Mouse (Mus musculus) layer of hippocampus, adult 18-20 months (tissue): ENCODE data around the gene Tspan5. TPM values are rescaled to one million over a fixed set of nuclear protein-coding genes. Genes with fewer than 3 reads are reported as not detected.

Source experiments
- DNase-seq, 2 experiments: peaks; one replicate each; pipeline ENCODE4 v3.0.0; 2022; ENCODE audit warnings: low spot score in 2 of 2
- total RNA-seq, 2 experiments: library from RNA; stranded (reverse); gene quantifications; 2 replicates each; pipeline ENCODE4 v1.2.3; 2021

Gene Tspan5
- total RNA-seq, 2 experiments from 2014 or later, result 197 to 205 TPM

DNA sequence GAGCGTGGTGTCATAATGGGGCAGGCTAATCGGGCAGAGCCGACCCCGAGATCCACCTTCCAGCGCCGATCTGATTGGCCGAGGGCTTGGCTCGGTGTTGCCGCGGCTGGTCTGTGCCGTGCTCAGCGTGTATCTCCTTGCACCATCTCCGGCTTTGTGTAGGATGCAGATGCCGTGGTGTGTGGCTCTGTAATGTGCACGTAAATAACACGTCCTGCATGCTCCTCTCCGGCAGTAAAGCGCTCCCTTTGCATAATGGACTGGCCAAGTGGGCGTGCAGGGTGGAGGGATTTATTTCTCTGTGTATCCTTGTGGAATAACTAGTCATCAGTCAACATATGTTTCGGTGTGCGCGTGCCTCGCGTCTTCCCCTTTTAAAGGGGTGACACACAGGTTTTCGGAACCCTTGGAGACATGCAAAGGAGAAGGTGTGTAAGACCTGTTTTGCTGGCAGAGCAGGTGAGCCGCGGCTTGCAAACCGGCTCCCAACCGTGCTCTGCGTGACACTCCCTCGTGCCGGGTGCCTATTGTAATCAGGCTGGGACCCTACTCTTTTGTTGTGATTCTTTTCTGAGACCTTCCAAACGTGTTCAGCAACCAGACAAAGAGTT, 1.2 kb downstream of the Tspan5 start:
- DNase-seq, result peak; percentile 34 to 76

DNA sequence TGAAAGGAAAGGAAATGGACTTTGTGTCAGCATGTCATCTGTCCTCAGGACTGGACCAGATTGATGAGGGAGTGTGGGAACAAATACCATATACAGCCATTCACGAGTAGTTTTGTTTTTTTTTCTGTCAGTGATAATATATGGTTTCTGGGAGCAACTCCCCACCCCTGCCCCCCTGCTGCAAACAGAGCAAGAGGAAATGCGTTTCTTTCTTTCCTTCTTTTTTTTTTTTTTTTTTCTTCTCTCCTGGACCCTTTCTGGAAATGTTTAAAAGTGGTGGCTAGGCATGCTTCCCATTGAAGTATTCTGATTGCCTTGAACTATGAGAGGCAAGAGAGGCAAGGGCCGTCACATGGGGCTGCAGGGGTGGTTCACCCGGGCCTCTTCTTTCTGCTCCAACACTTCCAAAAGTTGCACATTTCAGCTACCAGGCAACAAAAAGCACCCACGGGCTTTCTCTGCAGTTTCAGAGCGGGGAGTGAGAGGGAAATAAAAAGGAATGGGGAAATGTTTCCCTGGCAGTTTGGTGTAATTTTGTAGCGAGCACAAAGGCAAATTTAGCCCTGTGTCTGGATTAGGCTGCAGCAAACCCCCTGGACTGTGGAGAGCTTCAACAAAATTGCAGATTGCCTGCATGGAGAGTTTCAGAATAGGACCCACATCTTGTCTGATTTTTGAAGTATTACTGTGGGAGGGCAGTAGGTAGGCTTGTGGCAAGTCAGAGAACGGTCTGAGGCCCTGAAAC, 2.2 kb downstream of the Tspan5 start:
- no peak for DNase-seq

DNA sequence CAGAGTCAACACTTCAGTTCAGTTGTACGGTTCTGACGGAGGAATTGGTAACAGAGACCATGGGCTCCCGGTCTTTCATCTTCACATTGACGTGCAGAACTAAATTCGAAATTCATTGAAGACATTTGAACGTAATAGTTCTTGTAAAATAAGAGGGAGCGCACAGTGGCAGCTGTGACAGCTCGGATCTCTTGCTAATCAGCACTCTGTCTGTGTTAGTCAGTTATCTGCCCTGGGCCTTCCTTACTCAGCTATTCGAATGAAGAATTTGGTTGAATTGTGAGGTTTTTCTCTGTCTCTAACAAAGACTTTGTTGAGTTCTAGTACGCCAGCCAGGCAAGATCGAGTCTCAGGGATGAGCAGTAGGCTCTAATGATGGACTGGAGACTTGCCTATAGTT, 3.1 kb downstream of the Tspan5 start:
- DNase-seq, result no peak

GRCm38 (mm10) chr3:138745596-138745995, 3.6 kb downstream of the Tspan5 start:
- no peak for DNase-seq

DNA sequence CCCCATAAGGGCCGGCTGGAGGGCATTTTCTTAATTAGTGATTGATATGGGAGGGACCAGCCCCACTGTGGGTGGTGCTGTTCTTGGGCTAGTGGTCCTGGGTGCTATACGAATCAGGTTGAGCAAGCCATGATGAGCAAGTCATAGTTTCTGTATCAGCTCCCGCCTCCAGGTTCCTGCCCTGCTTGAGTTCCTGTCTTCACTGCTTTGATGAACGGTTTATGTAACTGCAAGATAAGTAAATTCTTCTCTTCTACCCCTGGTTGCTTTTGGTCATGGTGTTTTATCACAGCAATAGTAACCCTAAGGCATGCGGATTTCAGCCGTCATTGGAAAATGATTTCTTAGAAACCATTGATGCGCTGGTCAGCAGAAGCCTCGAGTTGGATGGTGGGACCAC, 4.6 kb downstream of the Tspan5 start:
- DNase-seq, result no peak

DNA sequence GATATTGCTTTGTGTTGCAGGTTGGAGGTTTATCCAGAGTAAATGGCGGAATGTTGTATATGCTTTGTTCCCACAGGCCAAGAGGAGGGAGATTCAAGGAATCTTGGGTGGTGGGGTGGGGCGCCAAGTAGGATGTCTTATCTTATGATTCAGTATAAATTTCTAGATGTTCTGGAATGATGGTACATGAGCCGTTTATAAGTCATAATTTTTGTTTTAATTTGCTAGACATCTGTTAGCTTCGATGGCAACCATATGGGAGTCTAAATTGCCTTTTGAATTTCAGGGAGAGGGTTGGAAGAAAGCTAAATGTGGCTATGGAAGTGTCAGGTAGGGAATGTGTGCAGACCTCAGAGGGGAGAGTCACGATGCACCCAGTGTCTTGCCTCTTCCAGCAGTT, 5.0 kb downstream of the Tspan5 start:
- DNase-seq, result peak in 1 of 2 experiments; percentile 70

GRCm38 (mm10) chr3:138747985-138748384, 6.0 kb downstream of the Tspan5 start:
- DNase-seq, result no peak

DNA sequence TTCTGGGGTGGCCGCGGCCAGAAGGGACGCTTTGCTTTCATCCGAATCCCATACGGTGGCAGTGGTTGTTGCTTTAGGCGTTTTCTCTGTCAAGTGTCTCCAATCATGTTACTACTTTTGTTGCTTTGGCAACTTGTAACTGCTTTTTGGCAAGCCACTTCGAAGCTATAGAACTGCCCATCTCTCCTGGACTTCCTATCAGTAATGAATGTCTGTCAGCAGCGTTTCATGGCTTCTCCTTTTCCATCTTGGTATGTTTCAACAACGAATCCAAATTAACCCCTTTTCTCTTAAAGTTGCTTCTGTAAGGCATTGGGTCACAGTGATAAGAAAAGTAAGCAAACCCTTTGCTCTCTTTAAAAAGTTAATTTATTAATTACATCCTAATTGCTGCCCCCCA, 7.7 kb downstream of the Tspan5 start:
- DNase-seq, result no peak

DNA sequence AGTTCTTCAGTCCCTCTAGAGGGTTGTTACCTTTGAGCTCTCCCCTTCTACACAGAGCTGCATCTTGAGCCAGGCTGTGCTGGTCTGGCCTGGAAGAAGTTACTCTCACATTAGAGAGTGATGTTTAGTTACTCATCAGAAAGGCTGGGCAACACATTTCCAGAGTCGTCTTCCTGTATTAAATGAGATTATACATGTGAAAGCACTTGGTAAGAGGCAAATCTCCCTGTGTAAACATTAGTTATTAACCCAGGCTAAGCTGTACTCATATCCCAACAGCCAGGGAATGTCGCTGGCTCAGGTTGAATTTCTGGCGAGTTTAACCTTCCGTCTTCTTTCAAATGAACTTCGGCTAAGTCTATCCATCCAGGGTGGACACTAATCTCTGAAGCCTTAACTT, 9.3 kb downstream of the Tspan5 start:
- DNase-seq, result no peak

DNA sequence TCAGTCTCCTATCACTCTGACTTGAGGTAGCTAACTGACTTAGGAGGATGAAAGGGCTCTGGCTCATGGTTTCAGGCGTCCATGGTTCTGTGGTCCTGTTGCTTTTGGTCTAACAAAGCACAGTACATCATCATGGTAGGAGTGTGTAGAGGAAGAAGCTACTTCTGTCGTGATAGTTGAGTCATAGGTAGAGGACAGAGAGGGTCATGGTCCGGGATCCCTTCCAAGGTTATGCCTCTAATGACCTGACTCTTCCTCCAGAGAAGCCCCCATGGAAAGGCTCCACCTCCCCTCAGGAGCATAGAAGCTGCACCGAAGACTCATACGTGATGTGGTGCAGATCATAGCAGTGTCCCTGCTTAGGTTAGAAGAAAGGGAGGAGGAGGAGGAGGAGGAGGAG, 10.1 kb downstream of the Tspan5 start:
- DNase-seq, result no peak

GRCm38 (mm10) chr3:138752769-138753168, 10.8 kb downstream of the Tspan5 start:
- DNase-seq, result no peak

GRCm38 (mm10) chr3:138753182-138753885, 11.3 kb downstream of the Tspan5 start:
- peak in 1 of 2 experiments; percentile 71 for DNase-seq

DNA sequence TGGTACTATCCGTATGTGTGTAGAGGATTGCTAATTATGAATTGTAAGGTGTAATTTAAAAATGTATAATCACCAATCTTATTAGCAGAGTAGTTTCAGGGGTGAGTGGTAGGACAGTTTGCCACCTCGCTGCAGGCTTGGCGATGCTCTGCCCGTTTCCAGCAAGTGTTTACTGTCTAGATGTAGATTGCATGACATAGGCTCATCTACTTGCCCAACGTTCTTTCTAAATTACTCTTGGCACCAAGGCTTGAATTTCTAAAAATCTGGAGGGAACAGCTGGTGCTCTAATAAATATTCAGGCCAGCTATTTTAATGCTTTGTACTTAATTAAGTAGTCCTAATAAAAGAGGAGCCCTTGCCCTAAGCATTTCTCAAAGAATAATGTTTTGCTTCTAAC, 12.3 kb downstream of the Tspan5 start:
- no peak for DNase-seq

GRCm38 (mm10) chr3:138757283-138757682, 15.3 kb downstream of the Tspan5 start:
- DNase-seq, result no peak

GRCm38 (mm10) chr3:138759968-138760684, 18.1 kb downstream of the Tspan5 start:
- no peak for DNase-seq

GRCm38 (mm10) chr3:138760685-138761119, 18.7 kb downstream of the Tspan5 start:
- DNase-seq, result peak in 1 of 2 experiments; percentile 55

- no peak for DNase-seq
Observed at GRCm38 (mm10) chr3:138761531-138761930, 19.5 kb downstream of the Tspan5 start.

DNA sequence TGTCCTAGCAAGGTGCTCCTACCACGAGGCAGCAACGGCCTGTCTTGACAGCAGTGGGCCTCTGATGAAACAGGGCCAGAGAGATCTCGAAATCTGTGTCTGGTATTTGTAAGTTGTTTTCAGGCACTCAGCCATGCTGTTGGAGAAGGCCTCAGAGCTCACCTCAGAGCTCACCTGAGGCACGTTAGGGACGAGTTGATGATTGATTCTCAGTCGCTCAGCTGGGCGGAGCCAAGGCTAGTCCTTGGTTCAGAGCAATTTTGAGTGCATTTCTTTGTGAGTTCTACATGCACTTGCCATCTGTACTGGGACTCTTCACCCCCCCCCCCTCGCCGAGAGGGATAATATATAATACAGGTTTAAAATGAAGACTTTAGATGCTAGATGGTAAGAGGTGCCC, 21.9 kb downstream of the Tspan5 start:
- no peak for DNase-seq

- DNase-seq, result no peak
Observed at GRCm38 (mm10) chr3:138764782-138765181, 22.8 kb downstream of the Tspan5 start.

DNA sequence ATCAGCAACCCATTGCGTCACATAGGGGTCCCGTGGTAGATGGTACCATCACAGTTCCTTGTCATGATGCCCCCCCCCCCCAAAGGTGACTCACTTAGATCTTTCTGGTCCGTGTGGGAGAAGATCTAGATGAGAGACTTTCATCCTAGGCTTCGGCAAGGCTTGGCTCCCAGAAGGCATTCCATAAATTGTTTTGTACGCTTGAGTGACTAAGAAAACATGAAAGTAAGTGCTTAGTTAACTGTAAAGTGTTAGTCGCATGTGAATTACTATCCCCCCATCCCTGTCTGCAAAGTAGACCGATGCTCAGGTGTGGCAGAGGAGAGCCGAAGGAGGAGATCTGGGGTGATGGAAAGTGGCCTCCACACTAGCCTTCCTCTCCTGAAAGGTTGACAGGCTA, 25.0 kb downstream of the Tspan5 start:
- no peak for DNase-seq

GRCm38 (mm10) chr3:138768541-138769093, 26.6 kb downstream of the Tspan5 start:
- DNase-seq, result no peak
